Mouse (Mus musculus): ENCODE results near the gene Rhobtb3.

Gene Rhobtb3

GRCm38 (mm10) chr13:75840752-75841285 lies 102.9 kb downstream of the Rhobtb3 start:
- TF ChIP-seq GATA4 (IDR thresholded peaks at IDR 0.05; ENCODE audit: insufficient replicate concordance, low read length): no peak

- TF ChIP-seq GATA4 (IDR thresholded peaks at IDR 0.05; ENCODE audit: insufficient replicate concordance, low read length): no peak
These were observed 103.8 kb downstream of the Rhobtb3 start, which contains the start of gene Glrx for GRCm38 (mm10) chr13:75839719-75840481. Gene Glrx, plus strand, starts transcription at chr13:75839868.

GRCm38 (mm10) chr13:75838506-75838905 lies 105.2 kb downstream of the Rhobtb3 start:
- no peak for TF ChIP-seq GATA4 (IDR thresholded peaks at IDR 0.05; ENCODE audit: insufficient replicate concordance, low read length)

- no peak for TF ChIP-seq GATA4 (IDR thresholded peaks at IDR 0.05; ENCODE audit: insufficient replicate concordance, low read length)
These were observed 108.3 kb downstream of the Rhobtb3 start for GRCm38 (mm10) chr13:75835461-75835860.

GRCm38 (mm10) chr13:75833499-75833898 lies 110.2 kb downstream of the Rhobtb3 start:
- TF ChIP-seq GATA4 (IDR thresholded peaks at IDR 0.05; ENCODE audit: insufficient replicate concordance, low read length): no peak

GRCm38 (mm10) chr13:75832697-75833096 lies 111.0 kb downstream of the Rhobtb3 start:
- no peak for TF ChIP-seq GATA4 (IDR thresholded peaks at IDR 0.05; ENCODE audit: insufficient replicate concordance, low read length)

- TF ChIP-seq GATA4 (IDR thresholded peaks at IDR 0.05; ENCODE audit: insufficient replicate concordance, low read length): no peak
These were observed 112.0 kb downstream of the Rhobtb3 start for GRCm38 (mm10) chr13:75831710-75832109.

- TF ChIP-seq GATA4 (IDR thresholded peaks at IDR 0.05; ENCODE audit: insufficient replicate concordance, low read length): no peak
These were observed 113.0 kb downstream of the Rhobtb3 start for GRCm38 (mm10) chr13:75830708-75831107.

GRCm38 (mm10) chr13:75825388-75825787 lies 118.3 kb downstream of the Rhobtb3 start:
- TF ChIP-seq GATA4 (IDR thresholded peaks at IDR 0.05; ENCODE audit: insufficient replicate concordance, low read length): no peak

GRCm38 (mm10) chr13:75824611-75825319 lies 119.0 kb downstream of the Rhobtb3 start:
- TF ChIP-seq GATA4 (IDR thresholded peaks at IDR 0.05; ENCODE audit: insufficient replicate concordance, low read length): no peak

GRCm38 (mm10) chr13:75823201-75823600 lies 120.5 kb downstream of the Rhobtb3 start:
- TF ChIP-seq GATA4 (IDR thresholded peaks at IDR 0.05; ENCODE audit: insufficient replicate concordance, low read length): no peak

GRCm38 (mm10) chr13:75819898-75820297 lies 123.8 kb downstream of the Rhobtb3 start:
- no peak for TF ChIP-seq GATA4 (IDR thresholded peaks at IDR 0.05; ENCODE audit: insufficient replicate concordance, low read length)

Data from liver, adult (tissue).